Mouse (Mus musculus) neural tube, embryonic 12.5 days (tissue): ENCODE data around the gene Ntmt1. TPM values are rescaled to one million over a fixed set of nuclear protein-coding genes. Genes with fewer than 3 reads are reported as not detected.

Source experiments
- ATAC-seq: fragments of 200-750 bp; cut with Nextera tagmentation; 2 replicates; pipeline ENCODE4 v1.8.0; 2017; ENCODE audit warnings: low read depth, mild to moderate bottlenecking, moderate TSS enrichment, moderate library complexity; ENCODE audit not compliant: low FRiP score
- H3K27ac ChIP-seq: fragments of 300-500 bp; sonication (generic); 2 replicates; pipeline ENCODE4 v1.5.1; 2016
- H3K27me3 ChIP-seq: fragments of 300-500 bp; sonication (generic); replicated peaks from 2 replicates; pipeline ENCODE4 v1.6.1; 2016; ENCODE audit warnings: mild to moderate bottlenecking
- H3K36me3 ChIP-seq: fragments of 300-500 bp; sonication (generic); 2 replicates; pipeline ENCODE4 v1.6.1; 2016; ENCODE audit warnings: mild to moderate bottlenecking
- H3K4me1 ChIP-seq: fragments of 300-500 bp; sonication (generic); 2 replicates; pipeline ENCODE4 v1.6.1; 2016
- H3K4me2 ChIP-seq: fragments of 300-500 bp; sonication (generic); replicated peaks from 2 replicates; pipeline ENCODE4 v1.6.1; 2016; ENCODE audit warnings: mild to moderate bottlenecking
- H3K4me3 ChIP-seq: fragments of 300-500 bp; sonication (generic); 2 replicates; pipeline ENCODE4 v1.5.1; 2016
- H3K9ac ChIP-seq: fragments of 300-500 bp; sonication (generic); 2 replicates; pipeline ENCODE4 v1.6.1; 2016; ENCODE audit warnings: mild to moderate bottlenecking
- H3K9me3 ChIP-seq: fragments of 300-500 bp; sonication (generic); 2 replicates; pipeline ENCODE4 v1.6.1; 2016; ENCODE audit warnings: mild to moderate bottlenecking
- WGBS: fragments of 180-500 bp; shearing (Covaris S2); methylation state at CpG from one replicate; pipeline ENCODE4 v1.1.7; 2016; 5-methylcytosine and 5-hydroxymethylcytosine counted together
- polyA plus RNA-seq: library from polyadenylated mRNA; unstranded; fragments of >200 nt; fragmentation: Nextera tagmentation; extraction: Ambion mirVana; gene quantifications from 2 replicates; pipeline ENCODE4 v1.2.1, GENCODE M21; 2016

The Ntmt1 gene
- polyA plus RNA-seq, 1 experiment from 2014 or later: 111 TPM

DNA sequence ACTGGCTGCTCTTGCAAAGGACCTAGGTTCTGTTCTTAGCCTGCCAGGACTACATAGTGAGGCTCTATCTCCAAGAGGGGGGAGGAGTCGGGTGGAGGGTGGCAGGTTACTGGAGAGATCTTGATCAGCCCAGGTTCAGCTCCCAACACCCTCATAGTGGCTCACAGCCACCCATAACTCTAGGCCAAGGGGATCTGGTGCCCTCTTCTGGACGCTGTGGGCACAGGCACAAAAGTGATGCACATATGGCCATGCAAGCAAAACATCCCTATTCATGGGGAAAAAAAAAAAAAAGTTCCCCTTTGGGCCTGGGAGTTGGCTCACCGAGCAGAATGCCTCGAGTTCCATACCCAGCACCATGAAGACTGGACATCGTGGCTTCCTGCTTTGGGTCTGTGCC lies 21.7 kb downstream of the Ntmt1 start:
- Histone ChIP-seq H3K4me3 (no peak overlapping the region), H3K4me2 (no peak overlapping the region), H3K4me1 (peaks cover 12% of the 10 kb centered on the region), H3K9me3 (no peaks in the 10 kb centered on the region), H3K27me3 (no peaks in the 10 kb centered on the region), H3K9ac (no peak overlapping the region), H3K27ac (no peak overlapping the region), H3K36me3 (peaks cover 21% of the 10 kb centered on the region)
- WGBS: 37% methylated on average over 5 of the region's 5 CpGs
- ATAC-seq: no peak

DNA sequence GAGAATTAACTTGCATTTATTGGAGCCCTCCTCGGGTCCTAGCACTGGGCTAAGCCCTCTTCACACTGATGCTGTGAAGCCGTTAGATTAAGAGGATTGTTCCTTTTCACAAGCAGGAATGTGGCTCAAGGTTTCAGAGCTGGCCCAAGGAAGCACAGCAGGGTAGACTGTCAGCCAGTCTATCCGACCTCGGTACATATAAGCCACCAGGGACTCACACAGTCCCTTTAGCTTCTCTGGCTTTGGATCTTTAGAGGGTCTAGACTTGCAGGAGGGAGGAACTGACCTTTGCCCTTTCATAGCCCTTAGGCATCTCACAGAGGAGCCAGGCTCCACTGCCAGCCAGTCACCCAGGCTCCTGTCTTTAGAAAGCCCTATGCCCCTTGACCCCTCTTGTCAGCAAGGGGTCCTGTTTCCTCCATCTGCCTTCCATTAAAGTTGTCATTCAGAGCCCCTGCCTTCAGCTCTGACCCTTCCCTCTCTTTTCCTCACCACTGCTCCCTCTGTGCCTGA lies 22.7 kb downstream of the Ntmt1 start, which contains the start of gene Asb6:
Gene Asb6 (minus strand): TSS at position 51 of the 513 bp plus-strand sequence.
- ATAC-seq: no peak

DNA sequence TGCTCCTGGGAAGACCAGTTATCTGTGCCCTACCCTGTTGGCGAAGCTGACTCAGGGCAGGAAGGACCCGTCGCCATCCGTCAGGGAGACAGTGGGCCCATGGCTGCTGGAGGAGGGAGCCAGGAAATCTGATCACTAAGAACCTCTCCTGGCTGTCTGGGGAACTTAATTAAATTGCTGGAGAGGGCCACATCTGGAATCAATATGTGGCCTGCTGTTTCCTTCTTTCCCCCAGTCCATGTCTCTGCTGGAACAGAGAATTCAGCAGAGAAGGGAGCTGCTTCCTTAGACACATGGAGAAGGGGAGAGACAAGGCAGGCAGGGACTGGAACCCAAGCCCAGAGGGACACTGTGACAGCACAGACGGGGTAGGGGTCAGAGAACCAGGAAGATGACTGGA lies 26.0 kb downstream of the Ntmt1 start:
- WGBS: 60% methylated on average over 5 of the region's 5 CpGs
- peaks cover 5% of the 10 kb centered on the region for H3K4me1 ChIP-seq
- no peak overlapping the region for H3K27ac ChIP-seq
- no peak overlapping the region for H3K4me3 ChIP-seq
- no peak overlapping the region for H3K9ac ChIP-seq
- no peaks in the 10 kb centered on the region for H3K9me3 ChIP-seq
- H3K36me3 ChIP-seq: no peaks in the 10 kb centered on the region
- H3K27me3 ChIP-seq: 0 out of 2 replicates have a peak, but pooled peaks cover 9% of the 10 kb centered on the region
- no peak for ATAC-seq
- H3K4me2 ChIP-seq: no peak overlapping the region

More for the DNA sequence above, 22.7 kb downstream of the Ntmt1 start, which contains the start of gene Asb6:
- Histone ChIP-seq H3K27ac (no peak within 1 kb of the TSS), H3K36me3 (peaks cover 10% of the 10 kb centered on the region), H3K9ac (no peak within 1 kb of the TSS), H3K4me2 (no peak within 1 kb of the TSS), H3K9me3 (no peaks in the 10 kb centered on the region), H3K27me3 (no peaks in the 10 kb centered on the region), H3K4me1 (peaks cover 12% of the 10 kb centered on the region), H3K4me3 (no peak within 1 kb of the TSS)
- 33% methylated on average over 4 of the region's 4 CpGs for WGBS

DNA sequence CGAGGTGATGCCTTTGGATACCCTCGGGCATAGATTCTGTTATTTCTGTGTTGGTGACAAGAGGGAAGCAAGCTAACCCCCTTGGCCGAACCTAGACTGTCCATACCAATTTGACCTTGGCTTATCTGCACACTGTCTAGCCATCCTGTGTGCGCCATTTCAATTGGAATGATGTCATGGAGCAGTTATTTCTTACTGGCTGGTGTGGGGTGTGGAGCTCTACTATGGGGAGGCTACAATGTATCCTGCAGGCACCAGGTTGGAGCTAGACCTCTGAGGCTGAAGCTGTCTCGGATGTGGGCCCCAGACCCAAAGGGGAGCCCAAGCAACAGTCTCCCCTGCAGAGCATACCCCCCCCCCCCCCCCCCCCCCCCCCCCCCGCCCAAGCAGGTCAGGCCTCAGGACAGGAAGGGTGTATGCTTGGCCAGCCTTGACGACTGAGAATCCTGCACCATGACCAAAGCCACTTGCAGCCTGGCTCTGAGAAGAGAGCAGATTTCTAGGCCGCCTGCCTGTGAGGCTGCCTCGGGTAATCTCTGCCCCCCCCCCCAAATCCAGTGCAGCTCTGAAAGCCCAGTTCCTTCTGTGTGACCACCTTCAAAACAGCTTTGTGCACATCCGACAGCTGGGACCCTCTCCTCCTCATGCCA lies 26.9 kb downstream of the Ntmt1 start, which contains the start of gene Prrx2:
Gene Prrx2 (plus strand): TSS at position 600 of the 650 bp plus-strand sequence.
- Histone ChIP-seq H3K4me2 (no peak within 1 kb of the TSS), H3K27me3 (0 out of 2 replicates have a peak, but pooled peaks cover 9% of the 10 kb centered on the region), H3K36me3 (no peaks in the 10 kb centered on the region), H3K4me3 (no peak within 1 kb of the TSS), H3K27ac (no peak within 1 kb of the TSS), H3K9me3 (no peaks in the 10 kb centered on the region), H3K4me1 (peaks cover 5% of the 10 kb centered on the region), H3K9ac (no peak within 1 kb of the TSS)
- ATAC-seq: no peak
- 68% methylated on average over 9 of the region's 10 CpGs for WGBS

DNA sequence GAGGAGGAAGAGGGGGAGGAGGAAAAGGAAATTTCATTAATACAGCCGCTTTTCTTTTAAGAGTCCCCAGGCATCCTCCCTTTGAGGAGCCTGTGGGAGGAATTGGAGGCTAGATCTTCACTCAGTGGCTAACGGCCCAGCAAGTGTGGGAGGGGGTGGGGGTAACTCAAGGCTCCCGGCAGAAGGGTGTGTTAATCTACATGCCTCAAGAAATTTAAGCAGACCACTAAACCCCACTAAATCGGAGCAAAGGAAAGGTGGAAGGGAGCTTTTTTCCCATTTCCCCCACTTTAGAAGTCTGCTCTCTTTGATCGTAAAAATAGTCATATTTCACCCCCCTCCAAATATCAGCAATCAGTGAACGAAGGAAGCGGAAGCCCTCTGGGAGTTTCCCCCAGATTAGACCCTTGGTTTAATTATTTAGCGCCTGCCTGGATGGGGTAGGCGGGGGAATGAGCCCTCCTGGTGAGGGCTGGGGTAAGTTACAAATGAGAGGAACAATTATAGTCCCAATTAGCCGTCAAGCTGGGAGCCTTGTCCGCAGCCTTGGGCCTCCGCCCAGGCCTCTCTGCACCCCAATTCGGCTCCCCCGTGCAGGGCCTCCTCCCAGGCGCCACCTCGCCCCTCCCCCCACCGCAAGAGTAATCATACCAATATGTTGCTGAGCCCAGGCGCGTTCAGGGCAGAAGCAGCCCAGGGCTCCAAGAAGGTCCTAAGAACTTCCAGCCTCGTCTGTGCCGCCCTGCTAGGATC lies 28.8 kb downstream of the Ntmt1 start:
- 8% methylated on average over 21 of the region's 21 CpGs for WGBS
- Histone ChIP-seq H3K36me3 (no peaks in the 10 kb centered on the region), H3K9ac (no peak overlapping the region), H3K4me2 (peak overlapping the region; percentile 33), H3K9me3 (no peaks in the 10 kb centered on the region), H3K27me3 (peaks cover 9% of the 10 kb centered on the region; the same call in 1 of the 2 replicates), H3K27ac (no peak overlapping the region; the same call in 1 of the 2 replicates), H3K4me3 (no peak overlapping the region), H3K4me1 (peaks cover 5% of the 10 kb centered on the region)
- no peak for ATAC-seq

DNA sequence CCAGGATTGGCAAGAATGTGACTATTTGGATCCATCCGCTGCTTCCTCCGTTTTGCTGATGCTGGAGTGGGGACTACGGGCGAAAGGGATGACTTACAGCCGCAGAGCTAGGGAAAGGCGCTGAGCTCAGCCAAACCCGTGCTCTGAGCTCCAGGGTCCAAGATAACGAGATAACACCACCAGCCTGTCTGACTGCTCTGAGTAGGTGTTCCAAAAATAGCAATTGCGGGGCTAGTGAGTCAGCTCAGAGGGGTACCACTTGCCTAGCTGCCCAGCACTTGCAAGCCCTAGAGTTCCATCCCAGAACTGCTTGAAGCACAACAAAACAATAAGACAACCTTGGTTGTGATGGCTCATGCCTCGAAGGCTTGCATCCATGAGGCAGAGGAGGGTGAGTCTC lies 35.0 kb downstream of the Ntmt1 start:
- H3K27me3 ChIP-seq: peaks cover 42% of the 10 kb centered on the region
- ATAC-seq: no peak
- no peak overlapping the region for H3K4me3 ChIP-seq
- 66% methylated on average over 10 of the region's 10 CpGs for WGBS
- H3K4me1 ChIP-seq: peaks cover 7% of the 10 kb centered on the region
- H3K9ac ChIP-seq: no peak overlapping the region
- H3K4me2 ChIP-seq: no peak overlapping the region
- H3K9me3 ChIP-seq: no peaks in the 10 kb centered on the region
- H3K36me3 ChIP-seq: no peaks in the 10 kb centered on the region
- no peak overlapping the region for H3K27ac ChIP-seq

DNA sequence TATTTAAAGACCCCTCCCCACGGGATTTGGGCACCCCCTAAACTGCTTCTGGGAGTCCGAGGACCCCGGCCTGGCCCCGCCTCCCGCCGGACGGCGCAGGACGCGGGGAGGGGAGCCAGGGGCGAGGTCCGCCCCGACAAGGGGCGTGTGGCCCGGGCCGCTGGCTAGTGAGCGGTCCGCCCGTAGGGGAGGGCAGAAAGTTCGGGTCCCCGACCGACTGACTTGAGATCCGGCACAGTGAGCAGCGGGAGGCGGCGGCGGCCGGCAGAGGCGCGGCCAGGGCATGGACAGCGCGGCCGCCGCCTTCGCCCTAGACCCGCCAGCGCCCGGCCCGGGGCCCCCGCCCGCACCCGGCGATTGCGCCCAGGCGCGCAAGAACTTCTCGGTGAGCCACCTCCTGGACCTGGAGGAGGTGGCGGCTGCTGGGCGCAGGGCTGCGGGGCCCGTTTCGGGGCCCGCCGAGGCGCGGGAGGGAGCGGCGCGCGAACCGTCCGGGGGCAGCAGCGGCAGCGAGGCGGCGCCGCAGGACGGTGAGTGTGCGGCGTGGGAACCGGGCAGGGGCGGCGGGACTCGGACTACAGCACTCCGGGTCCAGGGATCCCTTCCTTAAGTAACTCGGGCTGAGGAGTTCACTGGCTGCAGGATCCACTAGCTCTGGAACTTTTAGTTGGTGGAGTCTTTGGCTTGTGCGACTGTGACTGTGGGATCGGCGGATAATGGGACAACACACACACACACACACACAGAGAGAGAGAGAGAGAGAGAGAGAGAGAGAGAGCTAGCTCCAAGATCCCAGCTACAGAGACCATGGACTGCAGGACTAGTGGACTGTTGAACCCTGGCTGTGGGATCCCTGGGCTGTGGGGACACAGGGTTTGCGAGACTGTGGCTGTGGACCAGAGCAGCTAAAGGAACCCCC lies 37.8 kb downstream of the Ntmt1 start:
- ATAC-seq: no peak
- H3K9ac ChIP-seq: peak overlapping the region; percentile 58
- H3K36me3 ChIP-seq: no peaks in the 10 kb centered on the region
- H3K9me3 ChIP-seq: no peaks in the 10 kb centered on the region
- H3K4me1 ChIP-seq: peaks cover 11% of the 10 kb centered on the region
- H3K4me2 ChIP-seq: peak overlapping the region; percentile 89
- H3K4me3 ChIP-seq: peak overlapping the region; percentile 51
- H3K27ac ChIP-seq: no peak overlapping the region
- H3K27me3 ChIP-seq: peaks cover 39% of the 10 kb centered on the region
- 2% methylated on average over 80 of the region's 80 CpGs for WGBS

DNA sequence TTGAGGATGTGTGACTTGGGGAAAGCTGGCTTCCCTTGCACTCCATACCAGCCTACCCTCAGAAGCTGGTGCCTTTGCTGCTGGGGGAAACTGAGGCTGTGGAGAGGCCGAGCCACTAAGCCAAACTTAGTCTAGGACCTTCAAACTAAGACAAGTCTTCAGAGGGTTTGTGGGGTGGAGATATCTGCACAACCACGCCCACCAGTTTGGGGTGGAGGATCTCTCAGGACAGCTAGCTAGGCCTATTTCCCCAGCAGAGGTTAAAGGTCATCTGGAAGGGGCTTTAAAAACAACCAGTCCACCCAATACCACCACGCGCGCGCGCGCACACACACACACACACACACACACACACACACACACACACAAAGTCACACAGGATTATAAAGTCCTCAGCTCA lies 38.6 kb downstream of the Ntmt1 start:
- Histone ChIP-seq H3K4me3 (peak overlapping the region; percentile 51), H3K4me2 (peak overlapping the region; percentile 89), H3K36me3 (no peaks in the 10 kb centered on the region), H3K27me3 (peaks cover 39% of the 10 kb centered on the region), H3K4me1 (peaks cover 11% of the 10 kb centered on the region), H3K27ac (no peak overlapping the region), H3K9me3 (no peaks in the 10 kb centered on the region), H3K9ac (no peak overlapping the region)
- no peak for ATAC-seq
- 83% methylated on average over 8 of the region's 8 CpGs for WGBS

DNA sequence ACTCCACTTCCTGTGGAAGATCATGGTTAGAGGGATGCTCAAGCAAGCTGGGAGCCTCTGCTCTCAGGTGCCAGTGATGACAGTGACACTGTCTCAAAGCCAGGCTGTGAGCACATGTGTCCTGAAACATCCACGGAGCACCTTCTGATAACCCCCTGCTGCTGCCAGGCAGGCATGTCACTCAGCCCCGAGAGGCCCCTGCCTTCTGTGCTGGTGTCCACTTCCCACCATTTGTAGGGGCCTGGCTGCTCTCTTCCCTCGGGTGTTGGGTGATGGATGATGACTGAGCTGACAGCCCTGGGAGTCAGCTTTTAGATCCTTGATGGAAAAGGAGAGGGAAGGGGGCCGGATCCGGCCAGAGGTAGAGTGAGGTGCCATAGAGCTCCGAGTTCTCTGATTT lies 39.1 kb downstream of the Ntmt1 start:
- Histone ChIP-seq H3K27ac (no peak overlapping the region), H3K4me1 (peaks cover 11% of the 10 kb centered on the region), H3K9me3 (no peaks in the 10 kb centered on the region), H3K4me2 (peak overlapping the region; percentile 89), H3K9ac (no peak overlapping the region), H3K36me3 (no peaks in the 10 kb centered on the region), H3K4me3 (no peak overlapping the region), H3K27me3 (peaks cover 39% of the 10 kb centered on the region)
- ATAC-seq: no peak
- WGBS: 22% methylated on average over 6 of the region's 6 CpGs

DNA sequence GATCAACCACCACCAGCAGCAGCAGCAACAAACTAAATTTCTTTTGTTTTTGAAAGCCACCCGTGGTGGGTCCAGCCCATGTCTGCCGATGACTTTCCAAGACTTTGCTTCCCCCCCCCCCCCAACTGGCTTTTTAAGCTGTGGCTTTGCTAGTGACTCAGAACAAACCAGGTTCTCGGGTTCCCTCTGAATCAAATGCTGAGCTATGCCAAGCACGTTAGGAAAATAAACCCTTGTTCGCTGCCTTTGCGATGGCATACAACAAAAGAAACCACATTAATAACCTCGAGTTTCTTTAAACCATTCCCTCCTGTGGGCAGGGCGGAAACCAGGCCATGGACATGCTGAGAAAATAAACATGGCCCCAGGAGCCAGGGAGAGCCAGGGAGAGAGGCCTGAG lies 40.6 kb downstream of the Ntmt1 start:
- no peak for ATAC-seq

DNA sequence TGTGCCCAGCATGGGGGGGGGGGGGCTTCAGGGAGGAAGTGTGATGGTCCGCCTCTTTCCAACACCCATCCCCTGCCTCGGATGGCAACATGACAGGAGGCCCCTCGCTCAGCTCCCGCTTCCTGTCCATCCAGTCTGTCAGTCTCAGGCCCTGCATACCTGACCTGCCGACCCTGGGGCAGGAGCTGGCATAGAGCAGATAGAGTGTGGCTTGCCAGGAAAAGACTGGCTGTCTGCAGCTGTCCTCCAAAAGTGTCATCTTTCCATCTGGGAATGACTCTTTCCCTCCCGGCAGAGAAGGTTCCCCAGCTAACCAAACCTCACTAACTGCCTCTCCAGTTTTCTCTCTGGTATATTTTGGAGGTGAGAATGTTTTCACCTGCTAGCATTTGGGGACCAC lies 43.0 kb downstream of the Ntmt1 start:
- Histone ChIP-seq H3K4me2 (no peak overlapping the region), H3K9ac (no peak overlapping the region), H3K9me3 (no peaks in the 10 kb centered on the region), H3K4me1 (peaks cover 11% of the 10 kb centered on the region), H3K4me3 (no peak overlapping the region), H3K27me3 (peaks cover 26% of the 10 kb centered on the region), H3K27ac (no peak overlapping the region), H3K36me3 (no peaks in the 10 kb centered on the region)
- WGBS: 64% methylated on average over 6 of the region's 6 CpGs
- no peak for ATAC-seq

More for the DNA sequence above, 40.6 kb downstream of the Ntmt1 start:
- Histone ChIP-seq H3K4me1 (peaks cover 16% of the 10 kb centered on the region), H3K9me3 (no peaks in the 10 kb centered on the region), H3K4me2 (no peak overlapping the region), H3K4me3 (no peak overlapping the region), H3K36me3 (no peaks in the 10 kb centered on the region), H3K27me3 (peaks cover 43% of the 10 kb centered on the region), H3K27ac (no peak overlapping the region), H3K9ac (no peak overlapping the region)
- WGBS: 55% methylated on average over 8 of the region's 8 CpGs
